Mouse (Mus musculus): ENCODE data around the gene Pitpnc1. TPM values are rescaled to one million over a fixed set of nuclear protein-coding genes. Genes with fewer than 3 reads are reported as not detected.

The Pitpnc1 gene
- polyA plus RNA-seq, 1 experiment from 2014 or later: 20.8 TPM

- Histone ChIP-seq H3K9ac (ENCODE audit: low read length) (no peak overlapping the region), H3K4me2 (ENCODE audit: low read depth, low read length) (no peak overlapping the region), H3K27me3 (ENCODE audit: control insufficient read depth, insufficient read depth, low read length) (no peaks in the 10 kb centered on the region), H3K36me3 (ENCODE audit: control insufficient read depth, insufficient read depth) (peaks cover 6% of the 10 kb centered on the region), H3K4me3 (ENCODE audit: low read length) (no peak overlapping the region), H3K4me1 (ENCODE audit: control insufficient read depth, insufficient read depth, low read length) (peaks cover 19% of the 10 kb centered on the region), H3K9me3 (replicated peaks; ENCODE audit: control insufficient read depth, low read length) (peaks cover 2% of the 10 kb centered on the region; the same call in 1 of the 2 replicates), H3K27ac (ENCODE audit: low read length) (no peak overlapping the region)
- ATAC-seq (replicated peaks; ENCODE audit: extremely low read depth, insufficient read depth, low FRiP score): no peak
- 76% methylated on average over 2 of the region's 2 CpGs for WGBS
These were observed 139.1 kb downstream of the Pitpnc1 start for GRCm38 (mm10) chr11:107331425-107331824.

- Histone ChIP-seq H3K4me3 (ENCODE audit: low read length) (no peak overlapping the region), H3K4me1 (ENCODE audit: control insufficient read depth, insufficient read depth, low read length) (peaks cover 9% of the 10 kb centered on the region), H3K9me3 (replicated peaks; ENCODE audit: control insufficient read depth, low read length) (no peaks in the 10 kb centered on the region), H3K27me3 (ENCODE audit: control insufficient read depth, insufficient read depth, low read length) (no peaks in the 10 kb centered on the region), H3K36me3 (ENCODE audit: control insufficient read depth, insufficient read depth) (peaks cover 1% of the 10 kb centered on the region; the same call in 1 of the 2 replicates), H3K27ac (ENCODE audit: low read length) (no peak overlapping the region), H3K4me2 (ENCODE audit: low read depth, low read length) (no peak overlapping the region), H3K9ac (ENCODE audit: low read length) (no peak overlapping the region)
- no peak for ATAC-seq (replicated peaks; ENCODE audit: extremely low read depth, insufficient read depth, low FRiP score)
- WGBS: 81% methylated on average over 10 of the region's 10 CpGs
These were observed 143.2 kb downstream of the Pitpnc1 start for GRCm38 (mm10) chr11:107327326-107327725.

- peak; percentile 77; the same call in 1 of the 2 replicates for ATAC-seq (replicated peaks; ENCODE audit: extremely low read depth, insufficient read depth, low FRiP score)
- no peak overlapping the region for H3K4me3 ChIP-seq (ENCODE audit: low read length)
- no peaks in the 10 kb centered on the region for H3K9me3 ChIP-seq (replicated peaks; ENCODE audit: control insufficient read depth, low read length)
- no peaks in the 10 kb centered on the region for H3K27me3 ChIP-seq (ENCODE audit: control insufficient read depth, insufficient read depth, low read length)
- WGBS: 42% methylated on average over 14 of the region's 14 CpGs
- H3K4me2 ChIP-seq (ENCODE audit: low read depth, low read length): peak overlapping the region; percentile 14; the same call in 1 of the 2 replicates
- no peaks in the 10 kb centered on the region for H3K36me3 ChIP-seq (ENCODE audit: control insufficient read depth, insufficient read depth)
- peaks cover 9% of the 10 kb centered on the region for H3K4me1 ChIP-seq (ENCODE audit: control insufficient read depth, insufficient read depth, low read length)
- peak overlapping the region; percentile 67 for H3K27ac ChIP-seq (ENCODE audit: low read length)
- H3K9ac ChIP-seq (ENCODE audit: low read length): no peak overlapping the region
These were observed 144.5 kb downstream of the Pitpnc1 start for GRCm38 (mm10) chr11:107325739-107326725.

DNA sequence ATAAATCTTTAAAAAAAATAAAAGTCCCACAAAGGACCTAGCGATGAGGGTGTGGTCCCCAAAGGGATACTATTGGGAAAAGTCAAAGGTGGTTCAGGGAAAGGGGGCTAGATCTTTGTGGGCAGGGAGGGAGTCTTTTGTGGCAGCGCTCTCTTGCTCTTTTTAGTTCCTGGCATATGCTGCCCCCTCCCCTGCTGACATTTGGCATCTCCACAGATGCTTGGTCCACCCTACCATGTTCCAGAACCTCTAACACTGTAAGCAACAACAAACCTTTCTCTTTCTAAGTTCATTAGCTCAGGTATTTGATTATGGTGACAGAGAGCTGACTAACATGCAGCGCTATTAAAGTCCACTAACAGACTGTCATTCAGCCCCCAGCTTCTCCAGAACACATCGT lies 145.3 kb downstream of the Pitpnc1 start:
- peak overlapping the region; percentile 67; the same call in 1 of the 2 replicates for H3K27ac ChIP-seq (ENCODE audit: low read length)
- no peak overlapping the region for H3K9ac ChIP-seq (ENCODE audit: low read length)
- ATAC-seq (replicated peaks; ENCODE audit: extremely low read depth, insufficient read depth, low FRiP score): no peak
- no peak overlapping the region for H3K4me3 ChIP-seq (ENCODE audit: low read length)
- peaks cover 9% of the 10 kb centered on the region for H3K4me1 ChIP-seq (ENCODE audit: control insufficient read depth, insufficient read depth, low read length)
- WGBS: 87% methylated on average over 4 of the region's 4 CpGs
- H3K36me3 ChIP-seq (ENCODE audit: control insufficient read depth, insufficient read depth): no peaks in the 10 kb centered on the region
- H3K27me3 ChIP-seq (ENCODE audit: control insufficient read depth, insufficient read depth, low read length): no peaks in the 10 kb centered on the region
- H3K4me2 ChIP-seq (ENCODE audit: low read depth, low read length): no peak overlapping the region
- no peaks in the 10 kb centered on the region for H3K9me3 ChIP-seq (replicated peaks; ENCODE audit: control insufficient read depth, low read length)

- Histone ChIP-seq H3K4me1 (ENCODE audit: control insufficient read depth, insufficient read depth, low read length) (peaks cover 9% of the 10 kb centered on the region), H3K9me3 (replicated peaks; ENCODE audit: control insufficient read depth, low read length) (no peaks in the 10 kb centered on the region), H3K36me3 (ENCODE audit: control insufficient read depth, insufficient read depth) (no peaks in the 10 kb centered on the region), H3K27me3 (ENCODE audit: control insufficient read depth, insufficient read depth, low read length) (no peaks in the 10 kb centered on the region), H3K4me2 (ENCODE audit: low read depth, low read length) (no peak overlapping the region), H3K9ac (ENCODE audit: low read length) (no peak overlapping the region), H3K27ac (ENCODE audit: low read length) (no peak overlapping the region), H3K4me3 (ENCODE audit: low read length) (no peak overlapping the region)
- WGBS: 69% methylated on average over 18 of the region's 18 CpGs
- no peak for ATAC-seq (replicated peaks; ENCODE audit: extremely low read depth, insufficient read depth, low FRiP score)
These were observed 147.3 kb downstream of the Pitpnc1 start for GRCm38 (mm10) chr11:107323173-107323572.

DNA sequence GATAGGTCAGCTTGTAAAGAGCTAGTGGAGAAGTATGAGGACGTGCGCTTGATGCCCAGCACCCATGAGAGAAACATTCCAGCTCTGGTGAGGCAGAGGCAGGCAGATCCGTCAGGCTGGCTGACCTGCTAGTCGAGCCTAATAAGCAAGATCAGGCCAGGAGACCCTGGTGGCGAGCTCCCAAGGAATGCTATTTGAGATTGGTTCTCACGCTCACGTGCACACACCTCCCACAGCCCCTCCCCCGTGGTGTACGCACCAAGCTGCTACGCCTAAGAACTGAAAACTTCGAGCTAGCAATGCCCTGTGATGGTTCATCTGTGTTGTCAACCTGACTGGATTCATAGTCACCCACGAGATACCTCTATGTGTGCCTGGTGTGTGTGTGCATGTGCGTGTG lies 148.3 kb downstream of the Pitpnc1 start:
- WGBS: 94% methylated on average over 13 of the region's 13 CpGs
- Histone ChIP-seq H3K27me3 (ENCODE audit: control insufficient read depth, insufficient read depth, low read length) (no peaks in the 10 kb centered on the region), H3K4me2 (ENCODE audit: low read depth, low read length) (no peak overlapping the region), H3K27ac (ENCODE audit: low read length) (no peak overlapping the region), H3K36me3 (ENCODE audit: control insufficient read depth, insufficient read depth) (no peaks in the 10 kb centered on the region), H3K9me3 (replicated peaks; ENCODE audit: control insufficient read depth, low read length) (no peaks in the 10 kb centered on the region), H3K4me1 (ENCODE audit: control insufficient read depth, insufficient read depth, low read length) (peaks cover 9% of the 10 kb centered on the region), H3K9ac (ENCODE audit: low read length) (no peak overlapping the region), H3K4me3 (ENCODE audit: low read length) (no peak overlapping the region)
- ATAC-seq (replicated peaks; ENCODE audit: extremely low read depth, insufficient read depth, low FRiP score): no peak

- H3K27me3 ChIP-seq (ENCODE audit: control insufficient read depth, insufficient read depth, low read length): no peaks in the 10 kb centered on the region
- H3K27ac ChIP-seq (ENCODE audit: low read length): no peak overlapping the region
- H3K4me3 ChIP-seq (ENCODE audit: low read length): no peak overlapping the region
- no peaks in the 10 kb centered on the region for H3K36me3 ChIP-seq (ENCODE audit: control insufficient read depth, insufficient read depth)
- 91% methylated on average over 3 of the region's 3 CpGs for WGBS
- no peak overlapping the region for H3K9ac ChIP-seq (ENCODE audit: low read length)
- no peak for ATAC-seq (replicated peaks; ENCODE audit: extremely low read depth, insufficient read depth, low FRiP score)
- H3K4me2 ChIP-seq (ENCODE audit: low read depth, low read length): no peak overlapping the region
- H3K9me3 ChIP-seq (replicated peaks; ENCODE audit: control insufficient read depth, low read length): no peaks in the 10 kb centered on the region
- H3K4me1 ChIP-seq (ENCODE audit: control insufficient read depth, insufficient read depth, low read length): peaks cover 9% of the 10 kb centered on the region
These were observed 148.7 kb downstream of the Pitpnc1 start for GRCm38 (mm10) chr11:107321819-107322218.

GRCm38 (mm10) chr11:107319861-107320260 lies 150.6 kb downstream of the Pitpnc1 start:
- no peaks in the 10 kb centered on the region for H3K27me3 ChIP-seq (ENCODE audit: control insufficient read depth, insufficient read depth, low read length)
- 64% methylated on average over 10 of the region's 10 CpGs for WGBS
- H3K4me2 ChIP-seq (ENCODE audit: low read depth, low read length): no peak overlapping the region
- no peaks in the 10 kb centered on the region for H3K36me3 ChIP-seq (ENCODE audit: control insufficient read depth, insufficient read depth)
- no peak overlapping the region for H3K4me3 ChIP-seq (ENCODE audit: low read length)
- no peak overlapping the region for H3K9ac ChIP-seq (ENCODE audit: low read length)
- ATAC-seq (replicated peaks; ENCODE audit: extremely low read depth, insufficient read depth, low FRiP score): no peak
- H3K9me3 ChIP-seq (replicated peaks; ENCODE audit: control insufficient read depth, low read length): no peaks in the 10 kb centered on the region
- no peaks in the 10 kb centered on the region for H3K4me1 ChIP-seq (ENCODE audit: control insufficient read depth, insufficient read depth, low read length)
- H3K27ac ChIP-seq (ENCODE audit: low read length): no peak overlapping the region

GRCm38 (mm10) chr11:107317653-107318281 lies 152.7 kb downstream of the Pitpnc1 start:
- whole genome bisulfite sequencing: 57% methylated on average over 14 of the region's 14 CpGs
- Histone ChIP-seq H3K4me2 (ENCODE audit: low read depth, low read length) (no peak overlapping the region), H3K4me3 (ENCODE audit: low read length) (no peak overlapping the region), H3K9ac (ENCODE audit: low read length) (no peak overlapping the region), H3K27ac (ENCODE audit: low read length) (no peak overlapping the region), H3K4me1 (ENCODE audit: control insufficient read depth, insufficient read depth, low read length) (no peaks in the 10 kb centered on the region), H3K36me3 (ENCODE audit: control insufficient read depth, insufficient read depth) (peaks cover 6% of the 10 kb centered on the region; the same call in 1 of the 2 replicates), H3K9me3 (replicated peaks; ENCODE audit: control insufficient read depth, low read length) (no peaks in the 10 kb centered on the region), H3K27me3 (ENCODE audit: control insufficient read depth, insufficient read depth, low read length) (no peaks in the 10 kb centered on the region)
- no peak for ATAC-seq (replicated peaks; ENCODE audit: extremely low read depth, insufficient read depth, low FRiP score)

All from heart, embryonic 16.5 days (tissue).